Mouse (Mus musculus) heart, adult 11 months (tissue): ENCODE measurements around the gene Tuba1b.
"Not testable (repeated sequence)": the region's sequence is repeated elsewhere in the genome, so short reads cannot be mapped to it uniquely, and the experiment has no call there.

Experiments
- DNase-seq: peaks from one replicate; pipeline ENCODE4 v3.0.0; 2022

Tuba1b gene

GRCm38 (mm10) chr15:98953401-98954356 is 19.3 kb upstream of the Tuba1b start, which contains the start of the genes Gm49450 and Tuba1a:
Gene Gm49450, minus strand, starts transcription at chr15:98953551.
Gene Tuba1a, minus strand, starts transcription at chr15:98953703.
- peak; percentile 100 for DNase-seq

GRCm38 (mm10) chr15:98952751-98953400 is 18.5 kb upstream of the Tuba1b start:
- DNase-seq = no peak

GRCm38 (mm10) chr15:98952063-98952455 is 17.7 kb upstream of the Tuba1b start:
- DNase-seq = no peak

- DNase-seq = not testable (repeated sequence)
Measured at GRCm38 (mm10) chr15:98951122-98952062, 17.0 kb upstream of the Tuba1b start.

GRCm38 (mm10) chr15:98949607-98949892 is 15.2 kb upstream of the Tuba1b start:
- no peak for DNase-seq

GRCm38 (mm10) chr15:98948857-98949606 is 14.7 kb upstream of the Tuba1b start:
- no peak for DNase-seq

- DNase-seq = no peak
Measured at GRCm38 (mm10) chr15:98948382-98948781, 14.0 kb upstream of the Tuba1b start.

GRCm38 (mm10) chr15:98947884-98948283 is 13.5 kb upstream of the Tuba1b start:
- DNase-seq = no peak

GRCm38 (mm10) chr15:98943133-98943532 is 8.8 kb upstream of the Tuba1b start:
- DNase-seq = no peak

GRCm38 (mm10) chr15:98942081-98942480 is 7.7 kb upstream of the Tuba1b start:
- no peak for DNase-seq

- no peak for DNase-seq
Measured at GRCm38 (mm10) chr15:98941539-98941938, 7.2 kb upstream of the Tuba1b start.

GRCm38 (mm10) chr15:98940816-98941215 is 6.5 kb upstream of the Tuba1b start:
- no peak for DNase-seq

- peak; percentile 99 for DNase-seq
Measured at GRCm38 (mm10) chr15:98933833-98934216, 540 bp downstream of the Tuba1b start.

- DNase-seq = peak; percentile 93
Measured at GRCm38 (mm10) chr15:98933004-98933671, 1.2 kb downstream of the Tuba1b start.

GRCm38 (mm10) chr15:98930998-98931397 is 3.4 kb downstream of the Tuba1b start:
- DNase-seq = no peak

- DNase-seq = no peak
Measured at GRCm38 (mm10) chr15:98930017-98930734, 4.2 kb downstream of the Tuba1b start.

- DNase-seq = peak; percentile 96
Measured at GRCm38 (mm10) chr15:98928598-98929240, 5.6 kb downstream of the Tuba1b start.

GRCm38 (mm10) chr15:98927566-98927965 is 6.8 kb downstream of the Tuba1b start:
- DNase-seq = no peak

GRCm38 (mm10) chr15:98924682-98925081 is 9.7 kb downstream of the Tuba1b start:
- DNase-seq = no peak

GRCm38 (mm10) chr15:98923031-98923537 is 11.3 kb downstream of the Tuba1b start:
- DNase-seq = no peak
